Mouse (Mus musculus): ENCODE measurements around the gene Slco1a5. TPM values are rescaled to one million over a fixed set of nuclear protein-coding genes. Genes with fewer than 3 reads are reported as not detected.
"Not testable (repeated sequence)": the region's sequence is repeated elsewhere in the genome, so short reads cannot be mapped to it uniquely, and the experiment has no call there.

The Slco1a5 gene
- total RNA-seq (2022), result not detected

- no peak for DNase-seq (ENCODE audit: low spot score in 2 of 2)
Observed at GRCm38 (mm10) chr6:142322881-142323280, at the start of gene Slco1a5. Gene Slco1a5 (minus strand): TSS chr6:142322981.

GRCm38 (mm10) chr6:142369568-142369967, 46.8 kb upstream of the Slco1a5 start:
- DNase-seq (ENCODE audit: low spot score in 2 of 2), result no peak

GRCm38 (mm10) chr6:142367565-142367964, 44.8 kb upstream of the Slco1a5 start:
- DNase-seq (ENCODE audit: low spot score in 2 of 2), result no peak

- no peak for DNase-seq (ENCODE audit: low spot score in 2 of 2)
Observed at GRCm38 (mm10) chr6:142366473-142367018, 43.8 kb upstream of the Slco1a5 start.

- DNase-seq (ENCODE audit: low spot score in 2 of 2), result no peak
Observed at GRCm38 (mm10) chr6:142365742-142366472, 43.1 kb upstream of the Slco1a5 start.

- no peak for DNase-seq (ENCODE audit: low spot score in 2 of 2)
Observed at GRCm38 (mm10) chr6:142363019-142363576, 40.3 kb upstream of the Slco1a5 start.

- DNase-seq (ENCODE audit: low spot score in 2 of 2), result no peak
Observed at GRCm38 (mm10) chr6:142362036-142362435, 39.3 kb upstream of the Slco1a5 start.

- no peak for DNase-seq (ENCODE audit: low spot score in 2 of 2)
Observed at GRCm38 (mm10) chr6:142357106-142357505, 34.3 kb upstream of the Slco1a5 start.

- not testable (repeated sequence) for DNase-seq (ENCODE audit: low spot score in 2 of 2)
Observed at GRCm38 (mm10) chr6:142352099-142352498, 29.3 kb upstream of the Slco1a5 start.

GRCm38 (mm10) chr6:142347431-142348385, 24.9 kb upstream of the Slco1a5 start:
- no peak for DNase-seq (ENCODE audit: low spot score in 2 of 2)

GRCm38 (mm10) chr6:142346181-142347110, 23.7 kb upstream of the Slco1a5 start:
- DNase-seq (ENCODE audit: low spot score in 2 of 2), result no peak

GRCm38 (mm10) chr6:142345440-142346038, 22.8 kb upstream of the Slco1a5 start, which contains the start of gene Pyroxd1:
Gene Pyroxd1 (plus strand): TSS chr6:142345654.
- DNase-seq (ENCODE audit: low spot score in 2 of 2), result peak; percentile 71 to 72

- no peak for DNase-seq (ENCODE audit: low spot score in 2 of 2)
Observed at GRCm38 (mm10) chr6:142343561-142343960, 20.8 kb upstream of the Slco1a5 start.

GRCm38 (mm10) chr6:142339576-142339975, 16.8 kb upstream of the Slco1a5 start:
- DNase-seq (ENCODE audit: low spot score in 2 of 2), result no peak

- DNase-seq (ENCODE audit: low spot score in 2 of 2), result no peak
Observed at GRCm38 (mm10) chr6:142338961-142339360, 16.2 kb upstream of the Slco1a5 start.

GRCm38 (mm10) chr6:142329201-142329600, 6.4 kb upstream of the Slco1a5 start:
- no peak for DNase-seq (ENCODE audit: low spot score in 2 of 2)

- DNase-seq (ENCODE audit: low spot score in 2 of 2), result no peak
Observed at GRCm38 (mm10) chr6:142326598-142326997, 3.8 kb upstream of the Slco1a5 start.

- no peak for DNase-seq (ENCODE audit: low spot score in 2 of 2)
Observed at GRCm38 (mm10) chr6:142317106-142317505, 5.7 kb downstream of the Slco1a5 start.

- no peak for DNase-seq (ENCODE audit: low spot score in 2 of 2)
Observed at GRCm38 (mm10) chr6:142314285-142314684, 8.5 kb downstream of the Slco1a5 start.

GRCm38 (mm10) chr6:142305076-142305475, 17.7 kb downstream of the Slco1a5 start:
- no peak for DNase-seq (ENCODE audit: low spot score in 2 of 2)

All from gastrocnemius, adult 8-10 months (tissue).